Mouse (Mus musculus) yolk sac, embryonic 10.5 days (tissue): ENCODE data around the gene Selplg.

ENCODE experiments used
- DNase-seq: peaks from one replicate; pipeline ENCODE4 v3.0.0-alpha.2; 2017; ENCODE audit warnings: low spot score

Gene Selplg

GRCm38 (mm10) chr5:113768806-113769205, 63.6 kb downstream of the Selplg start:
- DNase-seq = no peak
